Mouse (Mus musculus) midbrain, embryonic 11.5 days (tissue): ENCODE results near the gene Anapc1. TPM values are rescaled to one million over a fixed set of nuclear protein-coding genes. Genes with fewer than 3 reads are reported as not detected.

Experiments
- ATAC-seq: fragments of 200-750 bp; cut with Nextera tagmentation; 2 replicates; pipeline ENCODE4 v1.8.0; 2017; ENCODE audit warnings: moderate TSS enrichment, moderate library complexity; ENCODE audit not compliant: low FRiP score
- DNase-seq: peaks from one replicate; pipeline ENCODE4 v3.0.0; 2015; ENCODE audit warnings: low spot score; ENCODE audit errors: missing footprints
- H3K27ac ChIP-seq: fragments of 300-500 bp; sonication (generic); 2 replicates; pipeline ENCODE4 v1.5.1; 2014; ENCODE audit warnings: low read depth, low read length
- H3K27me3 ChIP-seq: fragments of 300-500 bp; sonication (generic); 2 replicates; pipeline ENCODE4 v1.6.1; 2014; ENCODE audit warnings: mild to moderate bottlenecking, low read length, moderate library complexity, mixed read lengths; ENCODE audit not compliant: control insufficient read depth, insufficient read depth
- H3K36me3 ChIP-seq: fragments of 300-500 bp; sonication (generic); 2 replicates; pipeline ENCODE4 v1.6.1; 2014; ENCODE audit warnings: mild to moderate bottlenecking, low read length, moderate library complexity, mixed read lengths; ENCODE audit not compliant: control insufficient read depth, insufficient read depth
- H3K4me1 ChIP-seq: fragments of 300-500 bp; sonication (generic); 2 replicates; pipeline ENCODE4 v1.6.1; 2014; ENCODE audit warnings: low read length; ENCODE audit not compliant: control insufficient read depth, insufficient read depth
- H3K4me2 ChIP-seq: fragments of 300-500 bp; sonication (generic); 2 replicates; pipeline ENCODE4 v1.6.1; 2014; ENCODE audit warnings: mild to moderate bottlenecking, moderate library complexity
- H3K4me3 ChIP-seq: fragments of 300-500 bp; sonication (generic); 2 replicates; pipeline ENCODE4 v1.5.1; 2014; ENCODE audit warnings: low read depth, low read length
- H3K9ac ChIP-seq: fragments of 300-500 bp; sonication (generic); 2 replicates; pipeline ENCODE4 v1.6.1; 2014; ENCODE audit warnings: low read length
- H3K9me3 ChIP-seq: fragments of 300-500 bp; sonication (generic); 2 replicates; pipeline ENCODE4 v1.6.1; 2016; ENCODE audit warnings: low read length; ENCODE audit not compliant: control insufficient read depth
- WGBS: fragments of 180-500 bp; shearing (Covaris S2); extraction: QIAGEN DNeasy Blood & Tissue Kit; methylation state at CpG from one replicate; pipeline ENCODE4 v1.1.7; 2014; 5-methylcytosine and 5-hydroxymethylcytosine counted together
- polyA plus RNA-seq: library from polyadenylated mRNA; unstranded; fragments of >200 nt; fragmentation: Nextera tagmentation; extraction: Ambion mirVana; gene quantifications from 2 replicates; pipeline ENCODE4 v1.2.1, GENCODE M21; 2014

The Anapc1 gene
- polyA plus RNA-seq, 1 experiment from 2014 or later: 86.5 TPM

GRCm38 (mm10) chr2:128566304-128567147, 120.7 kb downstream of the Anapc1 start:
- H3K9me3 ChIP-seq: no peaks in the 10 kb centered on the region
- DNase-seq (peak; percentile 85), ATAC-seq (no peak)
- H3K4me1 ChIP-seq: no peaks in the 10 kb centered on the region
- no peak overlapping the region for H3K4me2 ChIP-seq
- no peak overlapping the region for H3K9ac ChIP-seq
- 70% methylated on average over 10 of the region's 10 CpGs for WGBS
- H3K36me3 ChIP-seq: no peaks in the 10 kb centered on the region
- H3K27me3 ChIP-seq: no peaks in the 10 kb centered on the region
- no peak overlapping the region for H3K4me3 ChIP-seq
- no peak overlapping the region for H3K27ac ChIP-seq

GRCm38 (mm10) chr2:128565904-128566303, 121.3 kb downstream of the Anapc1 start:
- no peaks in the 10 kb centered on the region for H3K27me3 ChIP-seq
- 66% methylated on average over 8 of the region's 8 CpGs for WGBS
- H3K4me1 ChIP-seq: no peaks in the 10 kb centered on the region
- H3K27ac ChIP-seq: no peak overlapping the region
- no peak overlapping the region for H3K9ac ChIP-seq
- DNase-seq: no peak
- no peaks in the 10 kb centered on the region for H3K36me3 ChIP-seq
- no peak for ATAC-seq
- H3K4me3 ChIP-seq: no peak overlapping the region
- H3K9me3 ChIP-seq: no peaks in the 10 kb centered on the region
- no peak overlapping the region for H3K4me2 ChIP-seq

- no peaks in the 10 kb centered on the region for H3K36me3 ChIP-seq
- H3K9ac ChIP-seq: no peak overlapping the region
- ATAC-seq (no peak), DNase-seq (no peak)
- 82% methylated on average over 3 of the region's 3 CpGs for WGBS
- H3K4me1 ChIP-seq: no peaks in the 10 kb centered on the region
- H3K4me3 ChIP-seq: no peak overlapping the region
- no peaks in the 10 kb centered on the region for H3K9me3 ChIP-seq
- H3K4me2 ChIP-seq: no peak overlapping the region
- no peaks in the 10 kb centered on the region for H3K27me3 ChIP-seq
- no peak overlapping the region for H3K27ac ChIP-seq
Observed at GRCm38 (mm10) chr2:128564195-128564594, 123.0 kb downstream of the Anapc1 start.

Other genes starting within 250 kb of the Anapc1 start
- gene Spdye4c, start 96.2 kb downstream of the Anapc1 start, polyA plus RNA-seq: not detected in 2 replicates
- 3.0 and 4.3 TPM in 2 replicates for gene Mertk, start 11.6 kb upstream of the Anapc1 start, polyA plus RNA-seq
- gene Tmem87b, start 130.7 kb upstream of the Anapc1 start, polyA plus RNA-seq: 21.7 and 24.1 TPM in 2 replicates
- gene Fbln7, start 175.6 kb upstream of the Anapc1 start, polyA plus RNA-seq: 2.2 and 2.4 TPM in 2 replicates